Mouse (Mus musculus) heart, adult 2 months (tissue): ENCODE measurements at regions not wholly inside any gene's neighbourhood (a gene's known extent, or its start where the extent isn't known, plus 50 kb on each side); places are given as distances from the start of the nearest gene placed in this dataset.

Source experiments
- DNase-seq, 2 experiments: peaks; one replicate each; pipeline ENCODE4 v3.0.0; 2021
- H3K27ac ChIP-seq: fragments of 200-600 bp; 2 replicates; pipeline ENCODE4 v1.8.1; 2022
- H3K27me3 ChIP-seq: fragments of 200-500 bp; 2 replicates; pipeline ENCODE4 v1.6.1; 2012; ENCODE audit warnings: mild to moderate bottlenecking, low read length, inconsistent platforms, mixed read lengths; ENCODE audit not compliant: control insufficient read depth, insufficient read depth
- H3K36me3 ChIP-seq: fragments of 200-500 bp; 2 replicates; pipeline ENCODE4 v1.6.1; 2012; ENCODE audit warnings: low read length, inconsistent platforms; ENCODE audit not compliant: control insufficient read depth, insufficient read depth
- H3K4me1 ChIP-seq: fragments of 200-500 bp; 2 replicates; pipeline ENCODE4 v1.6.1; 2011; ENCODE audit warnings: low read length; ENCODE audit not compliant: control insufficient read depth, insufficient read depth
- H3K4me3 ChIP-seq: fragments of 200-600 bp; 2 replicates; pipeline ENCODE4 v1.8.1; 2022
- H3K79me2 ChIP-seq: fragments of 200-500 bp; replicated peaks from 2 replicates; pipeline ENCODE4 v1.6.1; 2012; ENCODE audit warnings: mild to moderate bottlenecking, inconsistent platforms, low read length, moderate library complexity, mixed read lengths; ENCODE audit not compliant: control insufficient read depth, insufficient read depth
- H3K9ac ChIP-seq: fragments of 200-500 bp; 2 replicates; pipeline ENCODE4 v1.6.1; 2012; ENCODE audit warnings: low read depth, mild to moderate bottlenecking, control low read depth, inconsistent platforms, low read length, mixed read lengths
- CTCF ChIP-seq: fragments of 200-600 bp; IDR thresholded peaks from 2 replicates; pipeline ENCODE4 v1.8.1; 2022; ENCODE audit warnings: antibody characterized with exemption, mild to moderate bottlenecking, moderate library complexity
- EP300 ChIP-seq: fragments of 200-500 bp; IDR thresholded peaks from 2 replicates; pipeline ENCODE4 v1.6.1; 2011; ENCODE audit warnings: low read depth, low read length, control low read depth; ENCODE audit not compliant: insufficient read depth
- POLR2A ChIP-seq: fragments of 200-500 bp; IDR thresholded peaks from 2 replicates; pipeline ENCODE4 v1.6.1; 2011; ENCODE audit warnings: mild to moderate bottlenecking, low read depth, low read length, control low read depth; ENCODE audit not compliant: insufficient read depth
- WGBS: fragments of 180-500 bp; shearing (Covaris S2); methylation state at CpG from one replicate; pipeline ENCODE4 v1.1.7; 2018; 5-methylcytosine and 5-hydroxymethylcytosine counted together
- intact Hi-C: fragments of 180-260 bp; cut with DNase I; formaldehyde crosslinking; loops from one replicate; pipeline ENCODE4 v1.15.1; 2025

- Histone ChIP-seq H3K4me1 (no peaks in the 10 kb centered on the region), H3K27ac (no peak overlapping the region), H3K79me2 (no peaks in the 10 kb centered on the region), H3K36me3 (no peaks in the 10 kb centered on the region), H3K4me3 (no peak overlapping the region), H3K9ac (no peak overlapping the region), H3K27me3 (no peaks in the 10 kb centered on the region)
- WGBS = 84% methylated on average over 4 of the region's 4 CpGs
- intact Hi-C loops = no loop called here
- TF ChIP-seq POLR2A (no peak), CTCF (no peak)
- DNase-seq = no peak
Observed at GRCm38 (mm10) chr1:121136846-121137245, 195.5 kb downstream of the Insig2 start.

- 86% methylated on average over 1 of the region's 1 CpGs for WGBS
Observed at GRCm38 (mm10) chr1:121144981-121145380, 187.4 kb downstream of the Insig2 start.

GRCm38 (mm10) chr1:121153476-121153875 lies 178.9 kb downstream of the Insig2 start:
- Histone ChIP-seq H3K4me3 (no peak overlapping the region), H3K9ac (no peak overlapping the region), H3K79me2 (no peaks in the 10 kb centered on the region), H3K4me1 (no peaks in the 10 kb centered on the region), H3K27ac (no peak overlapping the region), H3K27me3 (no peaks in the 10 kb centered on the region), H3K36me3 (no peaks in the 10 kb centered on the region)
- intact Hi-C loops = no loop called here
- WGBS = 62% methylated on average over 5 of the region's 5 CpGs
- DNase-seq = no peak
- TF ChIP-seq POLR2A (no peak), EP300 (no peak), CTCF (no peak)

More at GRCm38 (mm10) chr1:121144981-121145380, 187.4 kb downstream of the Insig2 start:
- H3K79me2 ChIP-seq = no peaks in the 10 kb centered on the region
- no peaks in the 10 kb centered on the region for H3K4me1 ChIP-seq
- DNase-seq = no peak
- TF ChIP-seq CTCF (no peak), POLR2A (no peak), EP300 (no peak)
- no peaks in the 10 kb centered on the region for H3K36me3 ChIP-seq
- H3K27me3 ChIP-seq = no peaks in the 10 kb centered on the region
- no peak overlapping the region for H3K27ac ChIP-seq
- no peak overlapping the region for H3K9ac ChIP-seq
- intact Hi-C loops = no loop called here
- H3K4me3 ChIP-seq = no peak overlapping the region

GRCm38 (mm10) chr1:121154616-121155015 lies 177.8 kb downstream of the Insig2 start:
- Histone ChIP-seq H3K79me2 (no peaks in the 10 kb centered on the region), H3K27ac (no peak overlapping the region), H3K9ac (no peak overlapping the region), H3K36me3 (no peaks in the 10 kb centered on the region), H3K4me1 (no peaks in the 10 kb centered on the region), H3K27me3 (no peaks in the 10 kb centered on the region), H3K4me3 (no peak overlapping the region)
- TF ChIP-seq EP300 = no peak
- TF ChIP-seq POLR2A = no peak
- no peak for TF ChIP-seq CTCF
- DNase-seq = no peak
- intact Hi-C loops = no loop called here
- 37% methylated on average over 8 of the region's 8 CpGs for WGBS

GRCm38 (mm10) chr1:121168651-121169050 lies 163.7 kb downstream of the Insig2 start:
- Histone ChIP-seq H3K27ac (no peak overlapping the region), H3K9ac (no peak overlapping the region), H3K79me2 (no peaks in the 10 kb centered on the region), H3K36me3 (no peaks in the 10 kb centered on the region), H3K4me3 (no peak overlapping the region), H3K4me1 (no peaks in the 10 kb centered on the region), H3K27me3 (no peaks in the 10 kb centered on the region)
- no peak for DNase-seq
- intact Hi-C loops = no loop called here
- WGBS = 33% methylated on average over 3 of the region's 3 CpGs
- TF ChIP-seq EP300 (no peak), POLR2A (no peak), CTCF (no peak)

GRCm38 (mm10) chr1:121176541-121176940 lies 155.8 kb downstream of the Insig2 start:
- intact Hi-C loops = no loop called here
- H3K27ac ChIP-seq = no peak overlapping the region
- 16% methylated on average over 3 of the region's 3 CpGs for WGBS

More at GRCm38 (mm10) chr1:121176541-121176940, 155.8 kb downstream of the Insig2 start:
- Histone ChIP-seq H3K36me3 (no peaks in the 10 kb centered on the region), H3K4me3 (no peak overlapping the region), H3K4me1 (no peaks in the 10 kb centered on the region), H3K27me3 (peaks cover 4% of the 10 kb centered on the region; the same call in 1 of the 2 replicates), H3K79me2 (no peaks in the 10 kb centered on the region), H3K9ac (no peak overlapping the region)
- TF ChIP-seq POLR2A (no peak), EP300 (no peak), CTCF (no peak)
- DNase-seq = no peak
